In genomic region chr16:33844150-33844611, GRCm38 (mm10) we compare ENCODE assay signal across 14 mouse cellular contexts. TPM values are rescaled to one million over a fixed set of nuclear protein-coding genes. Genes with fewer than 3 reads are reported as not detected.
"Had no signal": no experiment of that assay in that cellular context is flagged by ENCODE, and none has a peak within 500 bp of the region (broad histone marks: within the 10 kb centered on the region; RNA-seq: fewer than 3 reads in every experiment).

No protein-coding gene starts in this region.

- H3K27me3 ChIP-seq: liver, embryonic 13.5 days had no signal

- DNase-seq: kidney, adult 2 months; kidney, postnatal 25 days; layer of hippocampus, adult 9-11 months; liver, embryonic 13.5 days; lung, adult 2 months; lung, postnatal 14 days; thymus, adult 18-20 months; thymus, postnatal 36 days had no signal

- H3K27ac ChIP-seq: kidney, postnatal 0 days; layer of hippocampus, adult 2 months; left cerebral cortex, adult 2 months; liver, embryonic 13.5 days; macrophage; midbrain, embryonic 13.5 days had no signal

- H3K4me3 ChIP-seq: layer of hippocampus, adult 2 months; left cerebral cortex, adult 2 months; liver, embryonic 13.5 days; midbrain, embryonic 13.5 days had no signal

- H3K4me2 ChIP-seq: liver, embryonic 13.5 days; midbrain, embryonic 13.5 days had no signal

- H3K9ac ChIP-seq: liver, embryonic 13.5 days; midbrain, embryonic 13.5 days had no signal

- H3K9me3 ChIP-seq: liver, embryonic 13.5 days; midbrain, embryonic 13.5 days had no signal

- H3K36me3 ChIP-seq: midbrain, embryonic 13.5 days had no signal

- ATAC-seq: midbrain, embryonic 13.5 days had no signal

RNA-seq across cellular contexts. Expression of gene Muc13, which starts 50.3 kb away (rescaled TPM):
- polyA plus RNA-seq: kidney, postnatal 0 days; midbrain, postnatal 0 days had no signal
